Mouse (Mus musculus): ENCODE measurements around the gene Trap1a.
"Not testable (repeated sequence)": the region's sequence is repeated elsewhere in the genome, so short reads cannot be mapped to it uniquely, and the experiment has no call there.

Trap1a gene

GRCm38 (mm10) chrX:139333263-139333994 is at the start of gene Trap1a:
Trap1a (plus strand) TSS chrX:139333683.
- DNase-seq (ENCODE audit: low spot score in 2 of 2) = no peak

GRCm38 (mm10) chrX:139293114-139293513 is 40.4 kb upstream of the Trap1a start:
- DNase-seq (ENCODE audit: low spot score in 2 of 2) = no peak

GRCm38 (mm10) chrX:139295325-139295724 is 38.2 kb upstream of the Trap1a start:
- DNase-seq (ENCODE audit: low spot score in 2 of 2) = no peak

GRCm38 (mm10) chrX:139317356-139317755 is 16.1 kb upstream of the Trap1a start:
- not testable (repeated sequence) for DNase-seq (ENCODE audit: low spot score in 2 of 2)

- no peak for DNase-seq (ENCODE audit: low spot score in 2 of 2)
Observed at GRCm38 (mm10) chrX:139332583-139332982, 900 bp upstream of the Trap1a start.

GRCm38 (mm10) chrX:139334504-139335418 is 1.3 kb downstream of the Trap1a start:
- DNase-seq (ENCODE audit: low spot score in 2 of 2) = no peak

- no peak for DNase-seq (ENCODE audit: low spot score in 2 of 2)
Observed at GRCm38 (mm10) chrX:139335419-139336074, 2.1 kb downstream of the Trap1a start.

- no peak for DNase-seq (ENCODE audit: low spot score in 2 of 2)
Observed at GRCm38 (mm10) chrX:139339553-139339952, 6.1 kb downstream of the Trap1a start.

- DNase-seq (ENCODE audit: low spot score in 2 of 2) = no peak
Observed at GRCm38 (mm10) chrX:139341185-139341584, 7.7 kb downstream of the Trap1a start.

- DNase-seq (ENCODE audit: low spot score in 2 of 2) = no peak
Observed at GRCm38 (mm10) chrX:139352192-139352772, 18.8 kb downstream of the Trap1a start.

- DNase-seq (ENCODE audit: low spot score in 2 of 2) = no peak
Observed at GRCm38 (mm10) chrX:139357639-139358260, 24.3 kb downstream of the Trap1a start.

- DNase-seq (ENCODE audit: low spot score in 2 of 2) = no peak
Observed at GRCm38 (mm10) chrX:139358361-139358760, 24.9 kb downstream of the Trap1a start.

- DNase-seq (ENCODE audit: low spot score in 2 of 2) = no peak
Observed at GRCm38 (mm10) chrX:139366837-139367528, 33.5 kb downstream of the Trap1a start.

- DNase-seq (ENCODE audit: low spot score in 2 of 2) = no peak
Observed at GRCm38 (mm10) chrX:139367529-139367908, 34.0 kb downstream of the Trap1a start.

- no peak for DNase-seq (ENCODE audit: low spot score in 2 of 2)
Observed at GRCm38 (mm10) chrX:139369122-139369521, 35.6 kb downstream of the Trap1a start.

- no peak for DNase-seq (ENCODE audit: low spot score in 2 of 2)
Observed at GRCm38 (mm10) chrX:139372665-139373064, 39.2 kb downstream of the Trap1a start.
